Mouse (Mus musculus) midbrain, postnatal 0 days (tissue): ENCODE results near the gene C2cd2. TPM values are rescaled to one million over a fixed set of nuclear protein-coding genes. Genes with fewer than 3 reads are reported as not detected.

Experiments used
- ATAC-seq: fragments of 200-750 bp; cut with Nextera tagmentation; 2 replicates; pipeline ENCODE4 v1.8.0; 2017; ENCODE audit warnings: moderate number of reproducible peaks, mild to moderate bottlenecking, moderate TSS enrichment, moderate library complexity; ENCODE audit not compliant: low FRiP score
- DNase-seq: peaks from one replicate; pipeline ENCODE4 v3.0.0-alpha.2; 2015; ENCODE audit warnings: low spot score
- H3K27ac ChIP-seq: fragments of 300-500 bp; sonication (generic); 2 replicates; pipeline ENCODE4 v1.5.1; 2014; ENCODE audit warnings: low read depth, mild to moderate bottlenecking, low read length, mixed read lengths
- H3K27me3 ChIP-seq: fragments of 300-500 bp; sonication (generic); 2 replicates; pipeline ENCODE4 v1.6.1; 2014; ENCODE audit warnings: low read length, control low read depth, mixed read lengths; ENCODE audit not compliant: insufficient read depth
- H3K36me3 ChIP-seq: fragments of 300-500 bp; sonication (generic); 2 replicates; pipeline ENCODE4 v1.6.1; 2014; ENCODE audit warnings: low read length, control low read depth, mixed read lengths; ENCODE audit not compliant: insufficient read depth
- H3K4me1 ChIP-seq: fragments of 300-500 bp; sonication (generic); 2 replicates; pipeline ENCODE4 v1.6.1; 2014; ENCODE audit warnings: mild to moderate bottlenecking, control low read depth, antibody characterized with exemption, low read length, mixed read lengths; ENCODE audit not compliant: insufficient read depth
- H3K4me2 ChIP-seq: fragments of 300-500 bp; sonication (generic); 2 replicates; pipeline ENCODE4 v1.6.1; 2014; ENCODE audit warnings: low read depth, mild to moderate bottlenecking, low read length, mixed read lengths; ENCODE audit not compliant: poor library complexity, severe bottlenecking
- H3K4me3 ChIP-seq: fragments of 300-500 bp; sonication (generic); 2 replicates; pipeline ENCODE4 v1.5.1; 2014; ENCODE audit warnings: low read depth, mild to moderate bottlenecking, low read length, moderate library complexity
- H3K9ac ChIP-seq: fragments of 300-500 bp; sonication (generic); replicated peaks from 2 replicates; pipeline ENCODE4 v1.6.1; 2014; ENCODE audit warnings: mild to moderate bottlenecking, low read length, moderate library complexity, mixed read lengths; ENCODE audit not compliant: poor library complexity, severe bottlenecking
- H3K9me3 ChIP-seq: fragments of 300-500 bp; sonication (generic); 2 replicates; pipeline ENCODE4 v1.6.1; 2016; ENCODE audit warnings: low read length, control low read depth
- CTCF ChIP-seq: IDR thresholded peaks from 2 replicates; pipeline ENCODE4 v1.5.1; 2016; ENCODE audit warnings: antibody characterized with exemption, mild to moderate bottlenecking
- WGBS: fragments of 180-500 bp; shearing (Covaris S2); extraction: QIAGEN DNeasy Blood & Tissue Kit; methylation state at CpG from one replicate; pipeline ENCODE4 v1.1.7; 2014; 5-methylcytosine and 5-hydroxymethylcytosine counted together
- polyA plus RNA-seq: library from polyadenylated mRNA; unstranded; fragments of >200 nt; fragmentation: Nextera tagmentation; extraction: Ambion mirVana; gene quantifications from 2 replicates; pipeline ENCODE4 v1.2.1, GENCODE M21; 2015
- total RNA-seq: library from RNA; depleted of rRNA; stranded (reverse); fragments of >200 nt; gene quantifications from 2 replicates; pipeline ENCODE4 v1.2.3, GENCODE M21; 2014

The C2cd2 gene
- total and polyA plus RNA-seq, 2 experiments from 2014 or later: 12.1 to 27.0 TPM

DNA sequence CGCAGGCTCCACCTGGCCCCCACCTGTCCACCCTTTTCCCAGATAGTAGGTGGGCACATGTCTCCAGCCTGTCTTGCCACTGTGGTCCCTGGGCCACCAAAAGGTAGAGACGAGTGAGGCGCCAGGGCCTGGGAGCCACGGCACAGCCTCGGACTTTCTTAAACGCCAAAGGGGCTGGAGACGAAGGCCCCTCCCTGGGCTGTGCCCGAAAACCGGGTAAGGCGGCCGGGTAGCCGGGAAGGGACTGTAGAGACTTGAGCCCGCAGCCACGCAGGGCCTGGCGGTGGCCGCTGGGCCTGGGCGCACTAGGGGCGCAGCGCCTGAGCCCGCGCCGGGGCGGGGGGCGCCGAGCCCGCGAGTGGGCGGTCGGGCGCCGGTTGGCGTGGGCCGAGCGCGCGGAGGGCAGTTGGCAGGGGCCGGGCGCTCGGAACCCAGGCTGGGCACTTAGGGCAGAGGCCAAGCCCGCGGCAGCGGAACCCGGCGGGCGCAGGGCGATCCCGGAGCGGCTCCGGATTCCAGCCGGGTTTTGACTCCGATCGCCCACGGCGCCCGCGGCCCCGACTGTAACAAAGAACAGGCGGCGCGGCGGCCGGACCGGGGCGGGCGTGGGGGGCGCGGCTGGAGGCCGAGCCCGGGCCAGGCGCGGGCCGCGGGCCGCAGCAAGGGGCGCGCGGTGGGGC is 111.2 kb downstream of the C2cd2 start:
- H3K4me3 ChIP-seq: peak overlapping the region; percentile 75
- WGBS: under 1% methylated on average over 63 of the region's 77 CpGs
- H3K27me3 ChIP-seq: no peaks in the 10 kb centered on the region
- TF ChIP-seq CTCF: no peak
- H3K27ac ChIP-seq: peak overlapping the region; percentile 99
- H3K4me2 ChIP-seq: peak overlapping the region; percentile 71
- H3K9ac ChIP-seq: peak overlapping the region; percentile 94
- no peaks in the 10 kb centered on the region for H3K9me3 ChIP-seq
- no peaks in the 10 kb centered on the region for H3K4me1 ChIP-seq
- peaks cover 3% of the 10 kb centered on the region; the same call in 1 of the 2 replicates for H3K36me3 ChIP-seq
- ATAC-seq: peak; percentile 90
- DNase-seq: peak; percentile 89

- under 1% methylated on average over 10 of the region's 11 CpGs for WGBS
- peak overlapping the region; percentile 99 for H3K27ac ChIP-seq
- TF ChIP-seq CTCF: no peak
Observed at GRCm38 (mm10) chr16:97850667-97851060, 111.7 kb downstream of the C2cd2 start.

DNA sequence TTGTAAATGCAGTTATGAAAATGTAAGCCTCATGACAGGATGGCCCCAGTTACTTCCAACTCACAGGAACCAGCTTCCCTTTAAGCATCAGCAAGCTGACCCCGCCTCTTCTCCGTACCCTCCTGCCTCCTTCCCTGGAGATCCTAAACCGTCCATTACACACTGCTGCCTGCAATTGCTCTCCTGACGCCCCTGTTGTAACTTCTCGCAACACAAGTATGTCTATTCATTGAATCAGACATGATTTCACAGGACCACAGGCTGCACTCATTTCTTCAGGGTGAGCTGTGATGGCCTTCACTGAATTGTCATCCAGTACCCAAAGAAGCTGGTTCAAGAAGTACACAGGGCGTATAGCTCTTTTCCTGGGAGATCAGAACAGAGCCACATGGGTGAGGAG is 113.6 kb downstream of the C2cd2 start:
- H3K27ac ChIP-seq: no peak overlapping the region
- H3K36me3 ChIP-seq: peaks cover 8% of the 10 kb centered on the region; the same call in 1 of the 2 replicates
- WGBS: 86% methylated on average over 6 of the region's 6 CpGs
- H3K9me3 ChIP-seq: no peaks in the 10 kb centered on the region
- no peaks in the 10 kb centered on the region for H3K27me3 ChIP-seq
- H3K9ac ChIP-seq: no peak overlapping the region
- H3K4me3 ChIP-seq: no peak overlapping the region
- no peak for ATAC-seq
- TF ChIP-seq CTCF: no peak
- no peaks in the 10 kb centered on the region for H3K4me1 ChIP-seq
- no peak overlapping the region for H3K4me2 ChIP-seq
- no peak for DNase-seq

More at GRCm38 (mm10) chr16:97850667-97851060, 111.7 kb downstream of the C2cd2 start:
- DNase-seq (peak; percentile 78), ATAC-seq (peak; percentile 78)
- peak overlapping the region; percentile 75 for H3K4me3 ChIP-seq
- H3K36me3 ChIP-seq: peaks cover 8% of the 10 kb centered on the region; the same call in 1 of the 2 replicates
- H3K4me2 ChIP-seq: peak overlapping the region; percentile 71
- no peaks in the 10 kb centered on the region for H3K27me3 ChIP-seq
- H3K9ac ChIP-seq: peak overlapping the region; percentile 94
- no peaks in the 10 kb centered on the region for H3K4me1 ChIP-seq
- no peaks in the 10 kb centered on the region for H3K9me3 ChIP-seq

- Histone ChIP-seq H3K36me3 (peaks cover 8% of the 10 kb centered on the region; the same call in 1 of the 2 replicates), H3K27ac (no peak overlapping the region), H3K27me3 (no peaks in the 10 kb centered on the region), H3K9me3 (no peaks in the 10 kb centered on the region), H3K4me2 (no peak overlapping the region), H3K4me1 (no peaks in the 10 kb centered on the region), H3K9ac (no peak overlapping the region), H3K4me3 (no peak overlapping the region)
- no peak for TF ChIP-seq CTCF
- ATAC-seq (no peak), DNase-seq (no peak)
- 92% methylated on average over 12 of the region's 12 CpGs for WGBS
Observed at GRCm38 (mm10) chr16:97844967-97845937, 117.1 kb downstream of the C2cd2 start.

DNA sequence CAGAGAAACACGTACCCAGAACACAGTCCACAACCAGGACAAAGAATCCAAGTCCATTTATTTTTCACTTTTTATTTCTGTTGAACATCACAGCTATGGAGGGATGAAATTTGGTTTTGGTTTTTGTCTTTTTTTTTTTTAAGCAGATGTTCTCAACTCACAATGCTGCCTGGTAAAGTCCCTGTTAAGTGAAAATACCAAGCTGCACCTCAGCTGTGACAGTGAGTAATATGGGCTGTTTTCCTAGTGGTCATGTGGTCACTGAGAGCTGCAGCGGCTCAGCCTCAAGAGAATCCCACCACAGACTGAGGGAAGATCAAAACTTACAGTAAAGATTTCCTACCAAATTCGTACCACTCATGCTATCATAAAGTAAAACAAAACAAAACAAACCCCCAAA is 130.2 kb downstream of the C2cd2 start:
- H3K9me3 ChIP-seq: no peaks in the 10 kb centered on the region
- ATAC-seq: no peak
- H3K27ac ChIP-seq: no peak overlapping the region
- WGBS: 90% methylated on average over 3 of the region's 3 CpGs
- H3K4me2 ChIP-seq: no peak overlapping the region
- H3K9ac ChIP-seq: no peak overlapping the region
- no peak overlapping the region for H3K4me3 ChIP-seq
- H3K4me1 ChIP-seq: no peaks in the 10 kb centered on the region
- peaks cover 74% of the 10 kb centered on the region for H3K36me3 ChIP-seq
- no peak for DNase-seq
- no peak for TF ChIP-seq CTCF
- no peaks in the 10 kb centered on the region for H3K27me3 ChIP-seq
